Mouse (Mus musculus): ENCODE measurements around the gene Lpar3.

- no peak for TF ChIP-seq GATA1 (IDR thresholded peaks at IDR 0.05; ENCODE audit: low read length)
- TF ChIP-seq TAL1 (IDR thresholded peaks at IDR 0.05; ENCODE audit: low read length), result no peak
Observed at GRCm38 (mm10) chr3:146324949-146325348, 104.2 kb downstream of the Lpar3 start.
